Mouse (Mus musculus) cerebellum, postnatal 4 days (tissue): ENCODE results near the gene Ccdc177.
A peak's percentile ranks its signal among the peaks of the same experiment; 100 is the strongest.

Source experiments
- DNase-seq, 2 experiments: peaks; one replicate each; pipeline ENCODE4 v3.0.0; 2022; ENCODE audit warnings: low spot score in 2 of 2, mixed read lengths in 1 of 2

The Ccdc177 gene

DNA sequence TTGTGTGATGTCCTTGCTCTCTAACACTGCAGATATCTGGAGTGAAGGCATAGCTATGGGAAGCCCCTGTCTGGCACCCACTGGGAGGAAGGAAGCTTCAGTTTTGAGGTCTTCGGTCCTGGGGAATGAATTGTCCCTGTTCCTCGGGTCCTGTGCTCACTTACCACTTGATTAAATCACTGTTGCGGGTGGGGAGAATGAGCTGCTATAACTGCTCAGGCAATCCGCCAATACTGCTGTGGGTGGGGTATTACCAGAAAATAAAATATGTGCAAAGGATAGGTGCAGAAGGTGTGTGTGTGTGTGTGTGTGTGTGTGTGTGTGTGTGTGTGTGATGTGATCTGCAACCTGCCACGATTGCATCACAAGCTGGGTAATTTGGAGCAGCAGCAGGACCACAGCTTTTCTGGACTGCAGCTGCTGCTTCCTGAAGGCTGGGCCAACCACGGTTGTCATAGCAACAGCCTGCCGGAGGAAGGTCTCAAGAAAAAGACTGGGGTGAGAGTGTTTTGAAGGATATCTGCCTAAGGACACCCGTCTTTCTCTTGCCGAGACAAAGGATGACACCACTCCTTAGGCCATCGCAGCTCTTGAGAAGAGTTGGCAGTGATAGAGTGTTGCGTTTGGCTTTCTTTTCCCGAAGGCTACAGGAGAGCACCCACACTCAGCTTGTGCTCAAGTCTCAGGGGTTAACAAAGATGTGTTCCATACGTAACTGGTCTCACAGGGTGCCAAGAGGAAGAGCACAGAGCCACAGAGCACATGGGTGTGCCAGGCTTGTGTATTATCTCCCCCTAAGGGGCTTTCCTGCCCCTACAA lies 23.8 kb downstream of the Ccdc177 start:
- peak in 1 of 2 experiments; percentile 71 for DNase-seq

DNA sequence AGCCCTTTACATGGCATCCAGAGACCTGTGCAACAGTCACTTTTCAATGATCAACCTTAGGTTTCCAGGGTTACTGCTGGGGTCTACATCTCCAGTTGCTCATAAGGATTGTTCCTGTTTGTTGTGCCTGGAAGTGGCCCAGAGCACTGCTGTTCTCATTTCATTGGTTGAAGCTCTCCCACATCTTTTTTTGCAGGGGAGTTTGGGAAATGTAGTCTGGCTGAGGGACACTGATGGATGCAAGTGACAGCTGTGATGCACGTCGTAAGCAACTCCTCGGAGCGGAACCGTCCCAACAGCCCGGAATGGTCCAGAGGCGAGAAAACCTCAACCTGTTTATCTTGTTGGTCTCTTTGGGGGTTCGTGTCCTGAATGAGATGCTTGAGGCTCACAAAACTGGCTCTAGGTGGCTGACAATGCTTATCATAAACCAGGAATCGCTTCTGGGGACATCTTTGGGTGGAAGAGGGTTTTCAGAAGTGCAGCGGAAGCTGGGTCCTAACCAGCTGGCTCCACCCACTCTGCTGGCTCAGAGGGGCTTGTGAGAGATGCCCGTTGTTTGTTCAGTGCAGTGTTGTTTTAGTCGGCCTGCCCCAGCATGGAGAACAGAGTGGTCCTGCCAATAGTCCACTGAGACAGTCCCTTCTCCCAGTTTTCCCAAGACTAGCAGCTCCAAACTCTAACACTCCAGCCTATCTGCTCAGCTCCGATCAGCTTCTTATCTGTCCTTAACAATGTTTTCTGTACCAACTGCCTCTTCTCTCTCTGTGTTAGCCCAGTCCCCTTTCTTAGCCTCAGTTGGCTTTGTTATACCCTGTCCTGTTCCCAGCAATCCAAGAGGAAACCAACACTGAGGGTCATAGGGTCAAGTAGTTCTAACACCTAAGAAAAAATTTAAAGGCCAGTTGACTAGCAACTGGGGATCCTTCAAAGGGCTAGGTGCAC lies 25.7 kb downstream of the Ccdc177 start:
- no peak for DNase-seq

DNA sequence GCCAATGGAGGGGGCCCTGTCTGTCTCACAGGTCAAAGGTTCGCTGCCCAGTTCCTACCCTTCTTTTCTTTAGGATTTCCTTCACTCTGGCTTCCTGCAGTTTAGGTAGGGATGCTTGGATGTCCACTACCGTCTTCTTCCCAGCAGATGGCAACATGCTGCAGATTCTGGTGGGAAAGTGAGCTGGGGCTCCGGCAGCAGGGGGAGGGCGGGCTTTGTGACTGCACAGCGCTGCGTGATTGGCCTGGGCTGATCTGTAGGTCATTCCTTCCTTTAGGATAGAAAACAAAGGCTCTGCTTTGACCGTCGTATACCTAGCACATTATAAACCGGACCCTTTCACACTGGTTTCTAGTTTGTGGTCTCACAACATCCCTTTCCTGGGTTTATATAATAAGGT lies 29.9 kb downstream of the Ccdc177 start:
- DNase-seq, result peak; percentile 54 to 75

DNA sequence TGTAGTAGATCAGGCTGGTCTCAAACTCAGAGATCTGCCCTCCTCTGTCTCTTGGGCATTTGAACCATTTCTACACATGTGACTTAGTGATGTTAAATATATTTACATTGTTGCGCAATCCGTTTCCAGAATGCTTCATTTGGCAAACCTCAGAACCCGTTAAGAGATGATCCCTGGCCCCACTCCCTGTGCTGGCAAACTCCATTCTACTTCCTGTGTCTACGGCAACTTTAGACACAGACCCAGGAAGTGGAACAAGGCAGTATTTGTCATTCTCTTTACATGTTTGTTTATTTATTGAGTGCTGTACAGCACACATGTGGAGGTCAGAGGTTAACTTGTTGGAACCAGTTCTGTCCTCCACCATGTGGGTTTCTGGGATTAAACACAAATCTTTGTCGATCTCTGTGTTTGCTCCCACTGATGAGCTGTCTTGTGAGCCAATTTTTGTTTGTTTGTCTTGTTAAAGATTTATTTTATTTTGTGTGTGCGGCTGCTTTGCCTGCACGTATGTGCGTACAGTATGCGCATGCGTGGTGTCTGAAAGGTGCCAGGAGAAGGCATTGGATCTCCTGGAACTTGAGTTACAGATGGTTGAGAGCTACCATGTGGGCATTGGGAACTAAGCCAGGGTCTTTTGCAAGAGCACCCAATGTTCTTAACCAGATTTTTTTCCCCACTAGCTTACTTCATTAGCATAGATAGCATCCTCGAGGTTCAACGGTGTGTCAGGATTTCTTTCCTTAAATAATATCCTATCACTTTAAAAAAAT lies 30.5 kb downstream of the Ccdc177 start:
- DNase-seq, result no peak

DNA sequence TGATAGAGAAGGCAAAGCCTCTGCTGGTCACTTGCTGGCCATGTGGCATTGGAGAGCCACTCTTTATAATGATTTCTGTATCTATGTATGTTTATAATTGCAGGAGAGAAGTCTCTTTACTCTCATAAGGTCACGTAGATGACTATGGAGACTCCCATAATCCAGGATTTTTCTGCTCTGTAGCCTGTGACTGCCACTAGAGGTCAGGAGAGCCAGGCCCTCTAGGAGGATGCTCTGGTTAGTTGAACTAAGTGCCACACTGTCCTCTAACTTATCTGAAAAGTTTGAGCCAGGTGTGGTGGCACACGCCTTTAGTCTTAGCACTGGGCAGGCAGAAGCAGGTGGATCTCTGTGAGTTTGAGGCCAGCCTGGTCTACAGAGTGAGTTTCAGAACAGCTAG lies 31.7 kb downstream of the Ccdc177 start:
- DNase-seq, result no peak

DNA sequence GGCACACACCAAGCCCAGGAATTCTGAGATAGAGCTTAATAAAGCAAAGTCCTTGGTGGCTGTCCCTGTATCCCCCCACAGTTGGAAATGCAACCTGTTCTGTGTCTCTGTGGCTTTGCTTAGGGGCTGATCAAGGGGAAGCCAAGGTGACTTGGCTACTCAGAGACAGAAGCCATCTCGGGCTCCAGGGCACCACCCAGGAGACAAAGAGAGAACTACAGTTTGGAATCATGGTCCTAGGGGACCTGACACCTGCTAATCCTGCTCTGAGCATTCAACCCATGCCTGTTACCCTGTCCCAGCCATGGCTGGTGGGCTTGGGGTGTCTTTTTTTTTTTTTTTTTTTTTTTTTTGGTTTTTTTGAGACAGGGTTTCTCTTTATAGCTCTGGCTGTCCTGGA lies 32.3 kb downstream of the Ccdc177 start:
- no peak for DNase-seq

DNA sequence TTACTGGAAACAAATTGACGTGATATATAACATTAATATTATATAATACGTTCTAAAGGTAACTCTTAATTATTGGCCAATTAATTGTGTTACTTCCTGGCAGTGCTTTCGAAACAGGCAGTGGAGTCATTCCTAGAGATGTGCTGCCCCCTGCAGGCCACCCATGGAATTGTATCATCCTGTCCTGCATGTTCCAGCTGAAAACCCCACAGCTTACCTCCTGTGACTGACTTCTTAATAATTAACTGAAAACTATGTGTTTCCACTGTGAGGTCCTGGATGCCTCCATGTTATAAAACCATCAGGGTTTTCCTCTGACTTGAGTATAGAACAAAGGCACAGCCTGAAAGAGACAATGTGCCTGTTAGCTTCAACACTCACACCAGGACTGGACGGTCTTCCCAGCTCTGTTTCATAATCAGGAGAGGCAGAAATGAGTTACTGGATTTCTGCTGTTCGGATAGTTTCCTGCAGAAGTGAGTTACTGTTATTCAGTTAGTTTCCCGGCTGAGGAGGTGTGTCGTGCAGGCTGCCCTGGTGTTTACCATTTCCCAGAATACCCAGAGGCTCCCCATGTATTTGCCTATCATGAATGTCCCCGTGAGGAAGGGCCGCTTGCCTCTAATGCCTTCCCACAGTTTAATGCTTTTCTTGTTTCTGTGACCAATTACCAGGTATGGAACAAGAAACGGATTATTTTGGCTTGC lies 35.5 kb downstream of the Ccdc177 start:
- peak; percentile 86 to 91 for DNase-seq

DNA sequence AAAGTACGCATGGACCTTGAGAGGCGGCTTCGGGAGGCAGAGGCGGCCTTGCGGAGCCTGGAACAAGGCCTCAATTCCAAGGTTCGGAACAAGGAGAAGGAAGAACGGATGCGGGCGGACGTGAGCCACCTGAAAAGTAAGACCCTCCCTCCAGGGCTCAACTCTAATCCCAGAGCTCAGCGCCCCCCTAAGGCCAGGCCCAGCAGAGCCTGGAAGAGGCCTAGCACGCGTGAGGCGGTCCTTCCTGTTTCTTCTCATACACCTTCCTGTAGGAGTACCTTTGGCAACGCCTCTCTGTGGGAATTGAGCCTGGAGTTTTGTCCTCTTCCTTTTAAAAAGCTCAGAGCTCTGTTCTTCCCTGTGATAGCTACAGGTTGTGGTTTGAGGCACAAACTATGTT lies 39.0 kb downstream of the Ccdc177 start:
- no peak for DNase-seq

DNA sequence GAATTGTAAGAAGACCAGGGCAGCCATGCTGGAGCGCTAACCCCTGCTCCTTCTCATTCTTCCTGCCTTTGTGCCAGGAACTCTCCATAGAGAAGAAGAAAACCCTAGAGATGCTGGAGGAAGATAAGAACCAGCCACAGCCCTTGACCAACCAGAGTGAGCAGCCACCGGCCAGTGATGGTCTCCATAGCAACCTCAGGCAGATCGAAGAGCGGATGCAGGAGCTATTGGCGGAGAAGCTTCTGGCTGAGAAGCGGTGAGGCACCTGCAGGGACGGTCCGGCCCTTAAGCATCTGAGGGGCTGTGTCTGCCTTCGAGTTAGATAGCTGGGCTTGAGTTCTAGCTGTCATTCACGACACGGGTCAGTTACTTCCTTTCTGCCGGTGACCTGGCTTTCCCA lies 40.0 kb downstream of the Ccdc177 start:
- no peak for DNase-seq

DNA sequence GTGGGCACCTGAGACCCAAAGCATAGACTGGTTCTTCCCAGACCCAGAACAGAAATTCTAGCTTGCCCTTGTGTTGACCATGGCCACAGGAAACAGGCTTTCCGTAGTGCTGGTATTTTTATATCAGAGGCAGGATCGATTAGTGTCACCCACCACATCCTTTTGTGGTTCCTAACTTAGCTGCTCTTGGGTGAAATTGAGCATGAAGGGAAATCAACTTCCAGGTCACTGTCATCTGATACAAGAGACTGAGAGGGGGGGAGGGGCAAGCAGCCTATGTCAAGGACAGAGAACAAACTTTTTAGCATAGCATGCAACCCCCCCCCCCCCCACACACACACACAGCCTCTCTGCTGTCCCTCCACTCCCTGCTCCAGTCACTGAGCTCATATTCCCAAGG lies 41.3 kb downstream of the Ccdc177 start:
- no peak for DNase-seq

DNA sequence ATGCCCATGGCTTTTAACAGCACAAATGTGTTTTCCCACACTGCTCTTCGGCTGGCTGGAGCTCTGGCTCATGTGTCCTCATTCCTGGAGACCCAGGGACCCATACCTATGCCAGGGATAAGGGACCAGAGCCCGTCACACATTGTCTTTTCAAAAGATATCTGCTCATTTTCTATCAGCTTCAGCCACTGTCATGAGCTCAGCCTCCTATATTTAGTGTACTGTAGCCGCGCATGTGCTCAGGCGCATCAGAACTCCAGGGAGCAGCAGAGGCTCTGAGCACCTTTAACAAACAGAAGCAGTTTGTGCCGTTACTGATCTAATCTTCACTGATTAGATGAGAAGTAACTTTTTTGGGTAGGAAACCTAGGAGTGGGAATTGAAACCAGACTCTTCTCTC lies 44.6 kb downstream of the Ccdc177 start:
- DNase-seq, result no peak

DNA sequence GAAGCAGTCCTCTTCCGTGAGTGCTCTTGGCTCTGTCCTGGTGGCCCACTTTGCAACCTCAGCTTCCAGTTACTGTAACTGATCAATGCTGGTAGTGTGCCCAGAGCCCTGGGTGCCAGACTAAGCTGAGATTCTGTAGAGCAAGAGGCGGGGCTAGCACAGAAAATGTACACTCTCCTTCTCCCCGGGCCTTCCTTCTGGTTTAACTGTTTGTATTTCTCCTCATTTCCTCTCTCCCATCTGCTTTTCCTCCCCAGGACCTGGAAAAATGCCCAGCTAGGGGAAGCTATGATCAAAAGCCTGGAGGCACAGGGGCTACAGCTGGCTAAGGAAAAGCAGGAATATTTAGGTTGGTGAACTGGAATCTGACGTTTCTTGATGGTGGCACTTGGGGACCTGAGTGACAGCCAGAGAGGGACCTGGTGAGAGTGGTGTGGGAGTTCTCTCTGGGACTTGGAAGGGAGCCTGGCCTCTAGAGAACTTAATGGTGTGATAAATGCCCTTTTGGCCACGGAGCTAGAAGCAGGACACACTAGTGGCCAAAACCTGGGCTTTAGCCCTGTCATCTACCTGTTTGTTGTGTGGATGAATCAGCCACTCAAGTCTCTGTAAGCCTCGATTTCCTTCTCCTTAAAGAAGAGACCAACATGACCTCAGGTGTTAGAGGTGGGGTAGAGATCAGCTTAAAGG lies 53.4 kb downstream of the Ccdc177 start:
- DNase-seq, result peak in 1 of 2 experiments; percentile 37

DNA sequence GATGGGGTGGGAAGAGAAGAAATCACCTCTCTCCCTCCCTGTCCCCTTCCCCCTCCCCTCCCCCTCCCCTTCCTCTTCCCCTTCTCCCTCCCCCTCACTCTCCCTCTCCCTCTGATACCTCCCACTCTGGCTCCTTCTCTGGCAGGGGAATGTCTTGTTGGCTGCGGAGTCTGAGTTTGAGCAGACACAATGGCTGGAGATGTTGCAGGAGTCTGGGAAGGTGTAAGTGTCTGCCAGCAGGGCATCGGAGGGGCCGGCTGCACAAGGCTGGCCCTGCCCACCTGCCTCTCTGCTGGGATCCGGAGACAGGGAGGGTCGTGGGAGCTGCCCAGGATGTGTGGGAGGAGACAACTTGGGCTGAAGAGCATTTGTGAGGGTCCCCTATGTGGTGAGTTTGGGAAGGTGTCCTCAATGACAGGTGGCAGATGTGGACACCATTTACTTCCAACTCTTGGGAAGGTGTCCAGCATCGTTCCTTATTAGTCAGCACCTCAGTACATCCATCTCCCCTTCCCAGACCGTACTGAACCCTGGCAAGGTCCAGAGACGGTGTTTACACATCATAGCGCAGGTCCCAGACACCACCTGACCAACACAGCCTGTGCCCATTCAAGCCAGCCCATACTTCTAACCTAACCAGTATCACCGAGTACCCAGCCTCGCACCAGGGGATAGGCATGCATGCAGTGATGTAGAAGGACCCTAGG lies 54.1 kb downstream of the Ccdc177 start:
- no peak for DNase-seq
